Mouse (Mus musculus) T-helper 17 cell (primary cell): ENCODE data around the gene 1700123O20Rik.

ENCODE experiments used
- in situ Hi-C, 2 experiments: fragments of 300-600 bp; cut with MboI, MseI; formaldehyde crosslinking; loops; 1 replicate in 1 of 2; 2 replicates in 1 of 2; pipeline ENCODE4 v1.15.1; 2025; ENCODE audit warnings: high pct_unique_total_duplicates in 2 of 2

The 1700123O20Rik gene

GRCm38 (mm10) chr14:54720654-54721350, 34.8 kb downstream of the 1700123O20Rik start:
- in situ Hi-C loops, result no loop called here

- in situ Hi-C loops, result no loop called here
Observed at GRCm38 (mm10) chr14:54721711-54722110, 35.7 kb downstream of the 1700123O20Rik start.

GRCm38 (mm10) chr14:54724049-54724448, 38.0 kb downstream of the 1700123O20Rik start:
- in situ Hi-C loops, result no loop called here

- in situ Hi-C loops, result no loop called here
Observed at GRCm38 (mm10) chr14:54727565-54727964, 41.5 kb downstream of the 1700123O20Rik start.

- in situ Hi-C loops, result no loop called here
Observed at GRCm38 (mm10) chr14:54728823-54729653, 43.0 kb downstream of the 1700123O20Rik start.

- in situ Hi-C loops, result no loop called here
Observed at GRCm38 (mm10) chr14:54730305-54730704, 44.3 kb downstream of the 1700123O20Rik start.

- in situ Hi-C loops, result no loop called here
Observed at GRCm38 (mm10) chr14:54732206-54732605, 46.2 kb downstream of the 1700123O20Rik start.

GRCm38 (mm10) chr14:54734004-54734403, 48.0 kb downstream of the 1700123O20Rik start:
- in situ Hi-C loops, result no loop called here

- in situ Hi-C loops, result loop anchor here in 1 of 2 experiments (5.0 kb wide), 1 partner anchor 82 kb away; no protein-coding TSS in a partner anchor
Observed at GRCm38 (mm10) chr14:54735221-54735620, 49.2 kb downstream of the 1700123O20Rik start.

GRCm38 (mm10) chr14:54736555-54737552, 50.8 kb downstream of the 1700123O20Rik start:
- in situ Hi-C loops, result loop anchor here in 1 of 2 experiments (5.0 kb wide), 1 partner anchor 80 kb away; no protein-coding TSS in a partner anchor

GRCm38 (mm10) chr14:54737634-54738033, 51.6 kb downstream of the 1700123O20Rik start:
- in situ Hi-C loops, result loop anchor here in 1 of 2 experiments (5.0 kb wide), 1 partner anchor 80 kb away; no protein-coding TSS in a partner anchor
